Mouse (Mus musculus): ENCODE results near the gene Faiml. TPM values are rescaled to one million over a fixed set of nuclear protein-coding genes. Genes with fewer than 3 reads are reported as not detected.
A peak's percentile ranks its signal among the peaks of the same experiment; 100 is the strongest.

Gene Faiml
- not detected in 2 replicates for polyA plus RNA-seq (2014; fragmentation: Nextera tagmentation; extraction: Ambion mirVana)

DNA sequence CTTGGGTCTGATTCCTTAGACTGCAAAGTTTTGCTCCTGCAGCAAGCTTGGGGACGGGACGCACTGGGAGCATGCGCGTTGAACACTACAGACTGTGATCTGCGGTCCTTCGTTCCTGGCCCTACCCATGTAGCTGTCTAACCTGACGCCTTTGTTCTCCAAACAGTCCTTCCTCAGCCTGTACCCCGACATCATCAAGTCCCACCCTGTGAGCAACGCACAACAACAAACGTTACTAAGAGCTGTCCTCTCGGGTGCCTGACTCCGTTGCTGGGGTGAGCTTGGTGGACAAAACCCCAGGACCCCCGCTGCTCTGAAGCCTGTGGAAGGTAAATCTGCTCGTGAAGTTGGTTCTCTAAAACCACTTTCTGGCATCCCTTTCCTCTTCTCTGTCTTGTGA, at the start of gene Faiml:
TSS of gene Faiml (minus strand) at position 101 of the 400 bp plus-strand sequence.
- Histone ChIP-seq H3K36me3 (ENCODE audit: control insufficient read depth, insufficient read depth, low read length) (no peaks in the 10 kb centered on the region), H3K27ac (ENCODE audit: low read depth, low read length) (no peak within 1 kb of the TSS), H3K4me2 (ENCODE audit: low read depth, low read length, severe bottlenecking) (no peak within 1 kb of the TSS), H3K4me1 (replicated peaks; ENCODE audit: control insufficient read depth, insufficient read depth, low read length) (no peaks in the 10 kb centered on the region), H3K9me3 (ENCODE audit: control insufficient read depth, low read length) (no peaks in the 10 kb centered on the region), H3K27me3 (ENCODE audit: control insufficient read depth, insufficient read depth, low read length) (no peaks in the 10 kb centered on the region), H3K4me3 (ENCODE audit: low read depth, low read length) (no peak within 1 kb of the TSS), H3K9ac (ENCODE audit: low read length) (no peak within 1 kb of the TSS)
- WGBS: 86% methylated on average over 14 of the region's 14 CpGs
- ATAC-seq (replicated peaks; ENCODE audit: low FRiP score) (no peak), DNase-seq (ENCODE audit: low spot score) (no peak)

GRCm38 (mm10) chr9:99258891-99259290, 21.9 kb upstream of the Faiml start:
- Histone ChIP-seq H3K4me1 (replicated peaks; ENCODE audit: control insufficient read depth, insufficient read depth, low read length) (no peaks in the 10 kb centered on the region), H3K27me3 (ENCODE audit: control insufficient read depth, insufficient read depth, low read length) (no peaks in the 10 kb centered on the region), H3K9ac (ENCODE audit: low read length) (no peak overlapping the region), H3K27ac (ENCODE audit: low read depth, low read length) (no peak overlapping the region), H3K4me3 (ENCODE audit: low read depth, low read length) (no peak overlapping the region), H3K4me2 (ENCODE audit: low read depth, low read length, severe bottlenecking) (no peak overlapping the region), H3K9me3 (ENCODE audit: control insufficient read depth, low read length) (no peaks in the 10 kb centered on the region), H3K36me3 (ENCODE audit: control insufficient read depth, insufficient read depth, low read length) (peaks cover 3% of the 10 kb centered on the region; the same call in 1 of the 2 replicates)
- WGBS: 69% methylated on average over 5 of the region's 5 CpGs
- DNase-seq (ENCODE audit: low spot score) (no peak), ATAC-seq (replicated peaks; ENCODE audit: low FRiP score) (no peak)

DNA sequence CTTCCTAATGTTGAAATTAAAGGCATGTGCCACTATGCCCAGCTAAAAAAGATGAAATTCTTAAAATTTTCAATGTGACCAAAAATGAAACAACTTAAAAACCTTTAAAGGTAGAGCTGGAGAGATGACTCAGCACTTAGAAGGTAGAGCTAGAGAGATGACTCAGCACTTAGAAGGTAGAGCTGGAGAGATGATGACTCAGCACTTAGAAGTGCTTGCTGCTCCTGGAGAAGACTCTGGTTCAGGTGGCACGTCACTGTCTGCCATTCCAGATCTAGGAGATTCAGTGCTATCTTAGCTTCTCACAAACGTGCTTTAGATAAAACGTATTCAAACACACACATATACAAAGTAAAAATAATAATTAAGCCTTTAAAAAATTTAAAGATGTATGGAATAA, 19.8 kb upstream of the Faiml start:
- ATAC-seq (replicated peaks; ENCODE audit: low FRiP score): no peak
- WGBS: 97% methylated on average over 3 of the region's 3 CpGs
- no peaks in the 10 kb centered on the region for H3K27me3 ChIP-seq (ENCODE audit: control insufficient read depth, insufficient read depth, low read length)
- DNase-seq (ENCODE audit: low spot score): no peak
- no peak overlapping the region for H3K4me3 ChIP-seq (ENCODE audit: low read depth, low read length)
- no peaks in the 10 kb centered on the region for H3K4me1 ChIP-seq (replicated peaks; ENCODE audit: control insufficient read depth, insufficient read depth, low read length)
- no peak overlapping the region for H3K4me2 ChIP-seq (ENCODE audit: low read depth, low read length, severe bottlenecking)
- H3K9me3 ChIP-seq (ENCODE audit: control insufficient read depth, low read length): no peaks in the 10 kb centered on the region
- H3K27ac ChIP-seq (ENCODE audit: low read depth, low read length): no peak overlapping the region
- no peak overlapping the region for H3K9ac ChIP-seq (ENCODE audit: low read length)
- 0 out of 2 replicates have a peak, but pooled peaks cover 3% of the 10 kb centered on the region for H3K36me3 ChIP-seq (ENCODE audit: control insufficient read depth, insufficient read depth, low read length)

- H3K4me2 ChIP-seq (ENCODE audit: low read depth, low read length, severe bottlenecking): no peak overlapping the region
- H3K36me3 ChIP-seq (ENCODE audit: control insufficient read depth, insufficient read depth, low read length): 0 out of 2 replicates have a peak, but pooled peaks cover 3% of the 10 kb centered on the region
- no peaks in the 10 kb centered on the region for H3K9me3 ChIP-seq (ENCODE audit: control insufficient read depth, low read length)
- ATAC-seq (replicated peaks; ENCODE audit: low FRiP score) (no peak), DNase-seq (ENCODE audit: low spot score) (no peak)
- 89% methylated on average over 1 of the region's 1 CpGs for WGBS
- H3K4me3 ChIP-seq (ENCODE audit: low read depth, low read length): no peak overlapping the region
- H3K4me1 ChIP-seq (replicated peaks; ENCODE audit: control insufficient read depth, insufficient read depth, low read length): no peaks in the 10 kb centered on the region
- H3K27ac ChIP-seq (ENCODE audit: low read depth, low read length): no peak overlapping the region
- H3K9ac ChIP-seq (ENCODE audit: low read length): no peak overlapping the region
- H3K27me3 ChIP-seq (ENCODE audit: control insufficient read depth, insufficient read depth, low read length): no peaks in the 10 kb centered on the region
Observed at GRCm38 (mm10) chr9:99256206-99256605, 19.2 kb upstream of the Faiml start.

GRCm38 (mm10) chr9:99253861-99254260, 16.8 kb upstream of the Faiml start:
- Histone ChIP-seq H3K4me1 (replicated peaks; ENCODE audit: control insufficient read depth, insufficient read depth, low read length) (no peaks in the 10 kb centered on the region), H3K4me3 (ENCODE audit: low read depth, low read length) (no peak overlapping the region), H3K9me3 (ENCODE audit: control insufficient read depth, low read length) (no peaks in the 10 kb centered on the region), H3K27ac (ENCODE audit: low read depth, low read length) (no peak overlapping the region), H3K9ac (ENCODE audit: low read length) (no peak overlapping the region), H3K27me3 (ENCODE audit: control insufficient read depth, insufficient read depth, low read length) (no peaks in the 10 kb centered on the region), H3K4me2 (ENCODE audit: low read depth, low read length, severe bottlenecking) (no peak overlapping the region), H3K36me3 (ENCODE audit: control insufficient read depth, insufficient read depth, low read length) (peaks cover 3% of the 10 kb centered on the region; the same call in 1 of the 2 replicates)
- ATAC-seq (replicated peaks; ENCODE audit: low FRiP score) (no peak), DNase-seq (ENCODE audit: low spot score) (no peak)
- 89% methylated on average over 10 of the region's 10 CpGs for WGBS

DNA sequence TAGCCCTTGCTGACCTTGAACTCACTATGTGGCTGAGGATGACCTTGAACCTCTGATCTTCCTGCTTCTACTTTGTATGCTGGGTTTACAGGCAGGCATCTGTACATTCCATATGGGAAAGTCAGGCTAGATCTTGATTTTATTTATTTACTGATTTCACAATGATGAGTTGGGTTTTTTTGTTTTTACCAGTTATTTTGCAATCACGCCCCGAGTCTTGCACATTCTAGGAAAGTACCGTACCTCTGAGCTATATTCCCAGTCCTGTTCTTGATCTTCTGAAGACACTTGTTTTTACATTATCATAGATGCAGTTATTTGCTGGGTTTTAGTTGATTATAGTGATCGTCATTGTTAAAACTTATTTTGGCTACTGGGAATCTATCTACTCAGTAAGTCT, 11.9 kb upstream of the Faiml start:
- H3K36me3 ChIP-seq (ENCODE audit: control insufficient read depth, insufficient read depth, low read length): no peaks in the 10 kb centered on the region; the same call in 1 of the 2 replicates
- no peak overlapping the region for H3K27ac ChIP-seq (ENCODE audit: low read depth, low read length)
- ATAC-seq (replicated peaks; ENCODE audit: low FRiP score): no peak
- H3K4me1 ChIP-seq (replicated peaks; ENCODE audit: control insufficient read depth, insufficient read depth, low read length): no peaks in the 10 kb centered on the region; the same call in 1 of the 2 replicates
- H3K4me2 ChIP-seq (ENCODE audit: low read depth, low read length, severe bottlenecking): no peak overlapping the region
- H3K9me3 ChIP-seq (ENCODE audit: control insufficient read depth, low read length): no peaks in the 10 kb centered on the region
- no peaks in the 10 kb centered on the region for H3K27me3 ChIP-seq (ENCODE audit: control insufficient read depth, insufficient read depth, low read length)
- 96% methylated on average over 4 of the region's 4 CpGs for WGBS
- H3K4me3 ChIP-seq (ENCODE audit: low read depth, low read length): no peak overlapping the region
- DNase-seq (ENCODE audit: low spot score): no peak
- H3K9ac ChIP-seq (ENCODE audit: low read length): no peak overlapping the region

GRCm38 (mm10) chr9:99248304-99248703, 11.3 kb upstream of the Faiml start:
- no peak for ATAC-seq (replicated peaks; ENCODE audit: low FRiP score)
- Histone ChIP-seq H3K27ac (ENCODE audit: low read depth, low read length) (no peak overlapping the region), H3K27me3 (ENCODE audit: control insufficient read depth, insufficient read depth, low read length) (no peaks in the 10 kb centered on the region), H3K9ac (ENCODE audit: low read length) (no peak overlapping the region), H3K4me2 (ENCODE audit: low read depth, low read length, severe bottlenecking) (no peak overlapping the region), H3K4me1 (replicated peaks; ENCODE audit: control insufficient read depth, insufficient read depth, low read length) (no peaks in the 10 kb centered on the region; the same call in 1 of the 2 replicates), H3K4me3 (ENCODE audit: low read depth, low read length) (no peak overlapping the region), H3K36me3 (ENCODE audit: control insufficient read depth, insufficient read depth, low read length) (no peaks in the 10 kb centered on the region; the same call in 1 of the 2 replicates), H3K9me3 (ENCODE audit: control insufficient read depth, low read length) (no peaks in the 10 kb centered on the region)
- 62% methylated on average over 8 of the region's 8 CpGs for WGBS
- no peak for DNase-seq (ENCODE audit: low spot score)

DNA sequence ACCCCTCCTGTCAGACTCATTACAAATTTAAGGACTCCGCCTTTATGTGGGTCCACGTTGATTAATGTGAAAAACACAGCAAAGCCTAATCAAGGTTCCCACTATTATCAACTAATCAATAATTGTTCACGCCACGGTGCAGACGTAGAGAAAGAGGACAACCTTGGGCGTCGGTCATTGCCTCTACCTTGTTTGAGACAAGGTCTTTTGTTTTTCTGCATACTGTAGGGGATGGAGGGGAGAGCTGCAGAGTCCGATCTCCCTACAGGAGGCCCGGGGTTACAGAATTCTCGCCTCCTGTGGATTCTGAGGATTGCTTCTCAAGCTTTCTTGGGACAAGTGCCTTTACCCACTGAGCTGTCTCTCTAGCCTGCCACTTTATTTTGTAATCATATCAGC, 6.9 kb upstream of the Faiml start:
- Histone ChIP-seq H3K4me3 (ENCODE audit: low read depth, low read length) (peak overlapping the region; percentile 87), H3K27ac (ENCODE audit: low read depth, low read length) (peak overlapping the region; percentile 48; the same call in 1 of the 2 replicates), H3K36me3 (ENCODE audit: control insufficient read depth, insufficient read depth, low read length) (no peaks in the 10 kb centered on the region; the same call in 1 of the 2 replicates), H3K27me3 (ENCODE audit: control insufficient read depth, insufficient read depth, low read length) (no peaks in the 10 kb centered on the region), H3K4me1 (replicated peaks; ENCODE audit: control insufficient read depth, insufficient read depth, low read length) (no peaks in the 10 kb centered on the region; the same call in 1 of the 2 replicates), H3K9ac (ENCODE audit: low read length) (peak overlapping the region; percentile 84), H3K4me2 (ENCODE audit: low read depth, low read length, severe bottlenecking) (peak overlapping the region; percentile 73), H3K9me3 (ENCODE audit: control insufficient read depth, low read length) (no peaks in the 10 kb centered on the region)
- 2% methylated on average over 10 of the region's 10 CpGs for WGBS
- ATAC-seq (replicated peaks; ENCODE audit: low FRiP score) (no peak), DNase-seq (ENCODE audit: low spot score) (no peak)
